In genomic region chr6:29860238-29860637, GRCm38 (mm10) we compare ENCODE assay signal across 9 mouse cellular contexts. TPM values are rescaled to one million over a fixed set of nuclear protein-coding genes. Genes with fewer than 3 reads are reported as not detected.
DNase-seq lines count a peak whose midpoint lies in the region; ATAC-seq and TF ChIP-seq lines count a peak whose summit lies in the region.
"Had no signal": no experiment of that assay in that cellular context is flagged by ENCODE, and none has a peak within 500 bp of the region (broad histone marks: within the 10 kb centered on the region; RNA-seq: fewer than 3 reads in every experiment).

No protein-coding gene starts in this region.

- no peaks in the 10 kb centered on the region for H3K4me1 ChIP-seq in hindbrain, postnatal 0 days (ENCODE audit: insufficient read depth, low read length)
- no peaks in the 10 kb centered on the region for H3K4me1 ChIP-seq in hindbrain, embryonic 13.5 days (replicated peaks)
- H3K4me1 ChIP-seq in intestine, postnatal 0 days (replicated peaks; ENCODE audit: control insufficient read depth, insufficient read depth, low read length) = no peaks in the 10 kb centered on the region
- H3K4me1 ChIP-seq: neural tube, embryonic 13.5 days had no signal

- no peak overlapping the region for H3K9ac ChIP-seq in hindbrain, postnatal 0 days (replicated peaks; ENCODE audit: low read length)
- H3K9ac ChIP-seq in hindbrain, embryonic 13.5 days = no peak overlapping the region
- no peak overlapping the region for H3K9ac ChIP-seq in intestine, postnatal 0 days (ENCODE audit: low read depth, low read length)
- H3K9ac ChIP-seq: neural tube, embryonic 13.5 days had no signal

- intact Hi-C loops in left cerebral cortex, postnatal 14 days (cut with DNase I) = no loop called here

- peak; percentile 61 for TF ChIP-seq CTCF in hindbrain, postnatal 0 days (IDR thresholded peaks at IDR 0.05; ENCODE audit: low read depth)
- TF ChIP-seq CTCF in intestine, postnatal 0 days (IDR thresholded peaks at IDR 0.05; ENCODE audit: low read depth) = peak; percentile 87

- H3K4me2 ChIP-seq in hindbrain, postnatal 0 days (ENCODE audit: low read depth, low read length) = no peak overlapping the region
- H3K4me2 ChIP-seq in hindbrain, embryonic 13.5 days = no peak overlapping the region
- no peak overlapping the region for H3K4me2 ChIP-seq in intestine, postnatal 0 days (replicated peaks; ENCODE audit: low read depth)
- H3K4me2 ChIP-seq: neural tube, embryonic 13.5 days had no signal

- H3K27ac ChIP-seq in hindbrain, postnatal 0 days = no peak overlapping the region
- no peak overlapping the region for H3K27ac ChIP-seq in hindbrain, embryonic 13.5 days
- no peak overlapping the region for H3K27ac ChIP-seq in intestine, postnatal 0 days (ENCODE audit: low read depth, low read length)
- H3K27ac ChIP-seq: neural tube, embryonic 13.5 days had no signal

- no peaks in the 10 kb centered on the region for H3K36me3 ChIP-seq in hindbrain, postnatal 0 days (ENCODE audit: insufficient read depth, low read length)
- H3K36me3 ChIP-seq in hindbrain, embryonic 13.5 days = no peaks in the 10 kb centered on the region
- peaks cover 11% of the 10 kb centered on the region; the same call in 1 of the 2 replicates for H3K36me3 ChIP-seq in intestine, postnatal 0 days (ENCODE audit: control insufficient read depth, insufficient read depth)

- no peak for ATAC-seq in hindbrain, postnatal 0 days
- no peak for ATAC-seq in hindbrain, embryonic 13.5 days (ENCODE audit: low FRiP score)
- peak; percentile 79 for ATAC-seq in intestine, postnatal 0 days

- WGBS in hindbrain, postnatal 0 days = 88% methylated on average over 3 of the region's 3 CpGs
- WGBS in hindbrain, embryonic 13.5 days = 95% methylated on average over 3 of the region's 3 CpGs
- WGBS in intestine, postnatal 0 days = 73% methylated on average over 3 of the region's 3 CpGs

- DNase-seq in hindbrain, postnatal 0 days (ENCODE audit: low spot score) = peak; percentile 33
- DNase-seq in T-cell, adult 2 months (ENCODE audit: low spot score) = peak; percentile 49
- peak; percentile 27 for DNase-seq in lung, postnatal 14 days
- DNase-seq in left cerebral cortex, postnatal 14 days (ENCODE audit: low spot score in 2 of 2) = no peak
- DNase-seq in urinary bladder, postnatal 36 days (ENCODE audit: low spot score in 2 of 2) = no peak
- DNase-seq in left cerebral cortex, adult 11 months (ENCODE audit: low spot score) = no peak

- H3K9me3 ChIP-seq in hindbrain, postnatal 0 days (ENCODE audit: low read length) = no peaks in the 10 kb centered on the region
- H3K9me3 ChIP-seq in hindbrain, embryonic 13.5 days = no peaks in the 10 kb centered on the region
- no peaks in the 10 kb centered on the region for H3K9me3 ChIP-seq in intestine, postnatal 0 days (ENCODE audit: control insufficient read depth)

- H3K4me3 ChIP-seq in hindbrain, postnatal 0 days (ENCODE audit: low read length) = no peak overlapping the region
- no peak overlapping the region for H3K4me3 ChIP-seq in hindbrain, embryonic 13.5 days
- no peak overlapping the region for H3K4me3 ChIP-seq in intestine, postnatal 0 days (ENCODE audit: low read depth, low read length)
- H3K4me3 ChIP-seq: neural tube, embryonic 13.5 days had no signal

- no peaks in the 10 kb centered on the region for H3K27me3 ChIP-seq in hindbrain, postnatal 0 days (ENCODE audit: insufficient read depth, low read length)
- no peaks in the 10 kb centered on the region for H3K27me3 ChIP-seq in hindbrain, embryonic 13.5 days
- no peaks in the 10 kb centered on the region for H3K27me3 ChIP-seq in intestine, postnatal 0 days (replicated peaks; ENCODE audit: control insufficient read depth, insufficient read depth, low read length)
- H3K27me3 ChIP-seq: neural tube, embryonic 13.5 days had no signal

RNA-seq across cellular contexts. Expression of gene Strip2, which starts 56.6 kb away (rescaled TPM):
- 22.6 and 23.2 TPM in 2 replicates for total RNA-seq in hindbrain, postnatal 0 days (2014; rRNA removed)
- polyA plus RNA-seq in hindbrain, postnatal 0 days (2015; fragmentation: Nextera tagmentation; extraction: Ambion mirVana) = 10.8 and 11.6 TPM in 2 replicates
- 2.6 and 2.8 TPM in 2 replicates for polyA plus RNA-seq in hindbrain, embryonic 13.5 days (2015; fragmentation: Nextera tagmentation; extraction: Ambion mirVana)
- 0.46 and 0.63 TPM in 2 replicates for polyA plus RNA-seq in intestine, postnatal 0 days (2015; fragmentation: Nextera tagmentation; extraction: Ambion mirVana)
- 10 to 100 TPM; 13.2 to 14.9 TPM for total RNA-seq in left cerebral cortex, postnatal 14 days (2021)

Comparison
In these comparisons a context has a peak if more than half of its experiments do, and no peak if none do; other contexts are left out.
1. DNase-seq: peak in hindbrain, postnatal 0 days (single experiment), T-cell, adult 2 months (single experiment) and lung, postnatal 14 days (single experiment); none in left cerebral cortex, postnatal 14 days (0 of 2), urinary bladder, postnatal 36 days (0 of 2) and left cerebral cortex, adult 11 months (single experiment).